Mouse (Mus musculus) spleen, adult 2 months (tissue): ENCODE data around the gene Hoxc11.

Source experiments
- CTCF ChIP-seq: fragments of 200-500 bp; IDR thresholded peaks from 2 replicates; pipeline ENCODE4 v1.5.1; 2011; ENCODE audit warnings: mild to moderate bottlenecking, inconsistent platforms; ENCODE audit not compliant: insufficient read depth, insufficient read length, insufficient replicate concordance; ENCODE audit errors: extremely low read depth
- POLR2A ChIP-seq: fragments of 200-500 bp; IDR thresholded peaks from 2 replicates; pipeline ENCODE4 v1.6.1; 2011; ENCODE audit warnings: low read depth, low read length, inconsistent platforms

- TF ChIP-seq CTCF, result no peak
- TF ChIP-seq POLR2A, result no peak
Observed at GRCm38 (mm10) chr15:102972254-102972653, 18.0 kb downstream of the Hoxc11 start.
